Mouse (Mus musculus) bone marrow macrophage, adult 2 months (primary cell): ENCODE data around the gene Ear14. TPM values are rescaled to one million over a fixed set of nuclear protein-coding genes. Genes with fewer than 3 reads are reported as not detected.
A peak's percentile ranks its signal among the peaks of the same experiment; 100 is the strongest.
"Not testable (repeated sequence)": the region's sequence is repeated elsewhere in the genome, so short reads cannot be mapped to it uniquely, and the experiment has no call there.

Experiments
- H3K27ac ChIP-seq: 2 replicates; pipeline ENCODE4 v1.5.1; 2012; ENCODE audit warnings: low read depth, low read length; ENCODE audit not compliant: insufficient read depth
- H3K4me1 ChIP-seq: 2 replicates; pipeline ENCODE4 v1.6.1; 2012; ENCODE audit warnings: low read length; ENCODE audit not compliant: control insufficient read depth, insufficient read depth
- H3K4me3 ChIP-seq: 2 replicates; pipeline ENCODE4 v1.5.1; 2012; ENCODE audit warnings: mild to moderate bottlenecking, low read length, moderate library complexity; ENCODE audit not compliant: insufficient read depth
- CTCF ChIP-seq: IDR thresholded peaks from 2 replicates; pipeline ENCODE4 v1.5.1; 2012; ENCODE audit warnings: low read depth, mild to moderate bottlenecking, low read length, moderate library complexity
- POLR2A ChIP-seq: IDR thresholded peaks from 2 replicates; pipeline ENCODE4 v1.6.1; 2012; ENCODE audit warnings: mild to moderate bottlenecking, low read depth, low read length, borderline replicate concordance
- polyA plus RNA-seq: library from polyadenylated mRNA; stranded (reverse); fragments of >200 nt; gene quantifications from 2 replicates; pipeline ENCODE4 v1.2.4, GENCODE M21; 2012; ENCODE audit not compliant: missing spikeins, insufficient read depth, insufficient read length

Ear14 gene
- not detected in 2 replicates for polyA plus RNA-seq

DNA sequence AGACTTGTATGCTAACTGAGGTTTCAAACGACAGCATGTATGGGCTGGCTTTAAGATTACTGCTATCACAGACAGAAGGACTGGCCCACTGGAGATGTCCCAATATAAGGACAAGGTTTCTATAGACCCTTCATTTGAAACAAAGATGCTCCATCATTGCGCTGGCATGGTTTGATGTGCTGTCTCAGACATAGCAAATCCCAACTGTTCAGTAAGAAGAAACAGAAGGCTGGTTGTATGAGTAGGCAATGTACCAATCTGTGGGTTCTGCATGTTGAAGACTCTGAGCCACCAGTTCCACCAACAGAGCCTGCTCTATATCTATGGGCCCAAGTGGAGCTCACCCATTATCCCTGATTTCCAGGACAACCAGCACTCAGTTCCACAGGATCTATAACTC lies at the start of gene Ear14:
Gene Ear14 (plus strand): TSS at position 277 of the 400 bp plus-strand sequence.
- no peak within 1 kb of the TSS for H3K27ac ChIP-seq
- H3K4me1 ChIP-seq: peaks cover 19% of the 10 kb centered on the region
- no peak within 1 kb of the TSS for H3K4me3 ChIP-seq
- no peak for TF ChIP-seq POLR2A
- TF ChIP-seq CTCF: no peak

GRCm38 (mm10) chr14:51156056-51156735 lies 47.0 kb upstream of the Ear14 start:
- TF ChIP-seq POLR2A: no peak
- TF ChIP-seq CTCF: no peak
- Histone ChIP-seq H3K27ac (no peak overlapping the region), H3K4me1 (peaks cover 8% of the 10 kb centered on the region)

DNA sequence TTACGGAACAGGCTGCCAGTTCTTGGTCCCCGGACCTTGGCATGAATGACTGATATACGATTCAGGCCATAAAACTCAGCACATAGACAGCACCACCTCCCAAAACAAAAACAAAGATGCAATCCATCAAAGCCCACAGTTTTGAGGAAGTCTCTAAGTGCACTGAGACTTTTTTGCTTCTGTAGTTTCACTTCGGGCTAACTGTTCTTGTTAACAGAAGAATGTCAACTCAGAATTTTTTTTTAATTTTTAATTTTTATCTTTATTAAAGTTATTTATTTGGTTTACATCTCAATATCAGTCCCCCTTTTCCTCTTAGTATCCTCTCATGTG lies 46.5 kb upstream of the Ear14 start:
- Histone ChIP-seq H3K4me3 (no peak overlapping the region; the same call in 1 of the 2 replicates), H3K4me1 (peaks cover 8% of the 10 kb centered on the region), H3K27ac (peak overlapping the region; percentile 20)
- no peak for TF ChIP-seq CTCF
- TF ChIP-seq POLR2A: no peak

More at GRCm38 (mm10) chr14:51156056-51156735, 47.0 kb upstream of the Ear14 start:
- H3K4me3 ChIP-seq: no peak overlapping the region

- peak overlapping the region; percentile 20 for H3K27ac ChIP-seq
- peaks cover 9% of the 10 kb centered on the region for H3K4me1 ChIP-seq
- TF ChIP-seq CTCF (no peak), POLR2A (no peak)
- H3K4me3 ChIP-seq: no peak overlapping the region; the same call in 1 of the 2 replicates
These were observed 46.1 kb upstream of the Ear14 start for GRCm38 (mm10) chr14:51157072-51157471.

GRCm38 (mm10) chr14:51161976-51162375 lies 41.2 kb upstream of the Ear14 start, which contains the start of gene Rnase2b:
Rnase2b (plus strand) TSS chr14:51162260.
- H3K4me3 ChIP-seq: not testable (repeated sequence)
- peaks cover 45% of the 10 kb centered on the region for H3K4me1 ChIP-seq
- peak within 1 kb of the TSS; percentile 82 for H3K27ac ChIP-seq

- Histone ChIP-seq H3K4me1 (peaks cover 41% of the 10 kb centered on the region), H3K27ac (peak overlapping the region; percentile 82)
- H3K4me3 ChIP-seq: not testable (repeated sequence)
These were observed 39.9 kb upstream of the Ear14 start for GRCm38 (mm10) chr14:51163323-51163722.

DNA sequence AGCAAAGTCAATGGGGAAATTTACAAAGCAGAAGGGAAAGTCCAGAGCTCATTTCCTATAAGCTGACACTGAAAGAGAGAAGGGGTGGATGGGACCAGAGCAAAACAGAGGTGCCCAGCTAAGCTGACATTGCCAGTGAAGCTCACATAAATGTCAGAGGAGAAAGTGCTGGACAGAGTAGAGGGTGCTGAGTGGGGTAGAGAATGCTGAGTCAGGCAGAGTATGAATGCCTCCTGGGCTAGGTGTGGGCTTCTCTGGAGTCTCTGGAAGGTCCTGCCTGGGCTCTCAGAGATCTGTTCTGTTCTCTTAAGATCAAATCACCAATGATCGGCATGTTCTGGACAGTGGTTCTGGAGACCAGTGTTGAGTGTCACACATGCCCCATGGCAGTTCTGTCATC lies 37.8 kb upstream of the Ear14 start:
- TF ChIP-seq CTCF (no peak), POLR2A (no peak)
- H3K27ac ChIP-seq: peak overlapping the region; percentile 92
- H3K4me1 ChIP-seq: peaks cover 41% of the 10 kb centered on the region
- H3K4me3 ChIP-seq: no peak overlapping the region

DNA sequence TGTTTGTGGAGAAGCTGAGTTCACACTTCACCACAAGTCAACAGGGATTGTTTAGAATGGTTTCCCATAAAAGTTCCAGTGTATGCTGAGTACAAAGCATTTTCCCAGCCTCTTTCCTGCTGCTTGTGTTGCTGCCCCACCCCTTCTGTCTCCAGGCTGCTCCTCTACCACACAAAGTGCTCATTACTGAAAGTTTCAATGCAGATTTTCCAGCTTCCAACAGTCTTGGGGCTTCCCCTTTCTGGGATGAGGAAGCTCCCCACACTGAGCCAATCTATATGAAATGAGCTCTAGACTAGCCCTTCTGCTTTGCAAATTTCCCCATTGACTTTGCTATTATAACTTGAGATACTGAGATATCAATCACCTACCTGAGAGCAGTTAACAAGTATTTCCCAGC lies 37.1 kb upstream of the Ear14 start:
- peaks cover 41% of the 10 kb centered on the region for H3K4me1 ChIP-seq
- H3K27ac ChIP-seq: peak overlapping the region; percentile 92
- TF ChIP-seq CTCF (no peak), POLR2A (no peak)
- no peak overlapping the region for H3K4me3 ChIP-seq

DNA sequence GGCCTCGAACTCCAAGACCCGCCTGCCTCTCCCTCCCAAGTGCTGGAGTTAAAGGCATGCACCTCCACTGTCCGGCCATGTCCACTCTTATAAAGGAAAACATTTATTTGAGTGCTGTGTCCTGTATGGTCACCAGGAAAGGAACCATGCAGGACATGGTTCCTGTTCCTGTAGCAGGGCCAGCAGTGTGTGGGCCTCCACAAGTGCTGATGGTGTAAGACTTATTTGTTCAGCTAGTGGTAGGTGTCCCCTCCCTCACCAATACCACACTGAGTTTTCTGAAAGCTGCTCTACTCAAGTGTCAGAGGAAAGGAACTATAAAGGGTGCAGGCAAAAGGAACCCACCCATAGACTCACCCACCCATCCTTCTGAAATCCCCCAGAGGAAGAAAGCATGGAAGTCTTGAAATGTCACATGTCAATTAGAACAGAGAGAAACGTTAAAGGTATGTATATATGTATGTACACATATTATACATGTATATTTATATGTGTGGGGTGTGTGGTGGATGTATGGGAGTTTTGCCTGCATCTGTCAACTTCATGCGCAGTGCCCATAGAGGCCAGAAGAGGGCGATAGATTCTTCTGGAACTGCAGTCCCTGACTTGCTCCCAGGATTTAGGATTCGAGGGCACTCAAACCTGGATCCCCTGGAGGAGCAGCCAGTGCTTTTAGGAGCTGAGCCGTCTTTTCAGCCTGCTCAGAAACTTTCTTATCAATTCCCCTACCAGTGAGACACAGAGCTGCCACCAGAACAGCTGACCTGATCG lies 30.9 kb upstream of the Ear14 start:
- not testable (repeated sequence) for H3K4me1 ChIP-seq, H3K4me3 ChIP-seq, H3K27ac ChIP-seq
- TF ChIP-seq CTCF: peak; percentile 64

DNA sequence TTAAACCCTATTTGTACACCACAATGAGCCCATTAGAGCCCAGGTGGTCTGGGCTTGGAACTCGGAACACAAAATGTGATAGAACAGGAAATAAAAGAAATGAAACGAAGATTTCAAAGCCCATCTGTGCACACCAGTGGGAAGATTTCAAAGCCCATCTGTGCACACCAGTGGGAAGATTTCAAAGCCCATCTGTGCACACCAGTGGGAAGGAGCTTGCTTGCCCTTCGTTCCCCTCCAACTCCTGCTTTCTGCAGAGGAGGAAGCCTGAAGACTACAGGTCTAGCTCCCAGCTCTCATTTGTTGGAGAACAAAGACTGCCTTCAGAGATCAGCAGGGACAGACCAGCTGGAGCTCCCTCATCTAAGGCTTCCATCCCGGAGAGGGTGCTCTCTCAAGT lies 30.2 kb upstream of the Ear14 start:
- not testable (repeated sequence) for H3K4me1 ChIP-seq, H3K27ac ChIP-seq, H3K4me3 ChIP-seq
